Mouse (Mus musculus) hindbrain, embryonic 12.5 days (tissue): ENCODE measurements around the gene Qrich1. TPM values are rescaled to one million over a fixed set of nuclear protein-coding genes. Genes with fewer than 3 reads are reported as not detected.

Source experiments
- ATAC-seq: fragments of 200-750 bp; cut with Nextera tagmentation; 2 replicates; pipeline ENCODE4 v1.8.0; 2017; ENCODE audit warnings: moderate TSS enrichment; ENCODE audit not compliant: low FRiP score
- H3K27ac ChIP-seq: fragments of 300-500 bp; sonication (generic); 2 replicates; pipeline ENCODE4 v1.5.1; 2016; ENCODE audit warnings: mild to moderate bottlenecking
- H3K27me3 ChIP-seq: fragments of 300-500 bp; sonication (generic); 2 replicates; pipeline ENCODE4 v1.6.1; 2016; ENCODE audit warnings: mild to moderate bottlenecking
- H3K36me3 ChIP-seq: fragments of 300-500 bp; sonication (generic); 2 replicates; pipeline ENCODE4 v1.6.1; 2016; ENCODE audit warnings: mild to moderate bottlenecking
- H3K4me1 ChIP-seq: fragments of 300-500 bp; sonication (generic); 2 replicates; pipeline ENCODE4 v1.6.1; 2016
- H3K4me2 ChIP-seq: fragments of 300-500 bp; sonication (generic); replicated peaks from 2 replicates; pipeline ENCODE4 v1.6.1; 2016; ENCODE audit warnings: mild to moderate bottlenecking
- H3K4me3 ChIP-seq: fragments of 300-500 bp; sonication (generic); 2 replicates; pipeline ENCODE4 v1.5.1; 2016; ENCODE audit warnings: mild to moderate bottlenecking
- H3K9ac ChIP-seq: fragments of 300-500 bp; sonication (generic); 2 replicates; pipeline ENCODE4 v1.6.1; 2016; ENCODE audit warnings: mild to moderate bottlenecking, moderate library complexity
- H3K9me3 ChIP-seq: fragments of 300-500 bp; sonication (generic); replicated peaks from 2 replicates; pipeline ENCODE4 v1.6.1; 2016; ENCODE audit warnings: mild to moderate bottlenecking
- WGBS: fragments of 180-500 bp; shearing (Covaris S2); methylation state at CpG from one replicate; pipeline ENCODE4 v1.1.7; 2016; 5-methylcytosine and 5-hydroxymethylcytosine counted together
- polyA plus RNA-seq: library from polyadenylated mRNA; unstranded; fragments of >200 nt; fragmentation: Nextera tagmentation; extraction: Ambion mirVana; gene quantifications from 2 replicates; pipeline ENCODE4 v1.2.1, GENCODE M21; 2016

The Qrich1 gene
- 162 and 171 TPM in 2 replicates for polyA plus RNA-seq

DNA sequence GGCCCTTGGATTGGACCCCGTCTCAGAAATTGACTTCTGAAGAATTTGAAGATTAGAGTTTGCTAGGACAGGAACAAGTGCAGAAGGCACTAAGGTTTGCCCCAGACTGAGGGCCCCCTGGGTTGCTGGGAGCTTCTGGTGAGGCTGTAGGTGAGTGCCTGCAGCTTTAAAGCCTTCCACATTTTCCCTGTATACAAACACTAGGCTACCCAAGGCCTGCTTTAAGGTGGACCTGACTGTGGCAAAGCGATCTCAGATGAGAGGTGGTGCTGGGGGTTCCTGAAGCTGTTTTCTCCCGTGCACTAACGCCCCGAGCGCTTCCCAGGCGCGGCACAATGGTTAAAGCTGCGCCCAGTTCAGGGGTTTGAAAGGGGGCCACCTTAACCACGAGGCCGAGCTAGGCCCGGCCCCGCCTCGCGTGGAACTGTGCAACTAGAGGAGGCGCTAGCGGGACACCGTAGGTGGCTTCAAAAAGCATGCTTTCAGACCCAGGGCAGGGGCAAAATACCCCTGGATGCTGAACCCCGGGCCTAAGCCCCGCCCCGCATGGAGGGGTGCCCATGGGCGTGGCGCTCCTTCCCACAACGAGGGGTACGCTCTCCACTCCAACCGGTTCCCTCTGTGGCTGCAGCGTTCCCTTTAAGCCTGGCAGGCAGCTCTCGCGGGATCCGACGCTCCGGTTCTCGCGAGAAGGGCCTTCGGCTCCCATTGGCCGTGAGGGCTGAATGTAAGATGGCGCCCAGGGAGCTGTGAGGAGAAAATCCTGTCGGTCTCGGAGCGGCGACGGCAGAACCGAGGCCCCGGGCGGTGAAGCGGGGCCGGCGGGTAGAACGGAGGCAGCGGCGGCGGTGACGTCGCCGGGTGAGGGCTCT lies at the start of gene Qrich1:
Gene Qrich1, plus strand, starts transcription at position 427 of the 872 bp plus-strand sequence.
- H3K9me3 ChIP-seq, result no peaks in the 10 kb centered on the region
- H3K36me3 ChIP-seq, result peaks cover 39% of the 10 kb centered on the region
- peak within 1 kb of the TSS; percentile 71 for H3K4me2 ChIP-seq
- under 1% methylated on average over 55 of the region's 55 CpGs for WGBS
- peaks cover 23% of the 10 kb centered on the region for H3K4me1 ChIP-seq
- H3K27ac ChIP-seq, result peak within 1 kb of the TSS; percentile 99
- peak within 1 kb of the TSS; percentile 67 for H3K4me3 ChIP-seq
- peak; percentile 96 for ATAC-seq
- H3K9ac ChIP-seq, result peak within 1 kb of the TSS; percentile 96
- H3K27me3 ChIP-seq, result no peaks in the 10 kb centered on the region

DNA sequence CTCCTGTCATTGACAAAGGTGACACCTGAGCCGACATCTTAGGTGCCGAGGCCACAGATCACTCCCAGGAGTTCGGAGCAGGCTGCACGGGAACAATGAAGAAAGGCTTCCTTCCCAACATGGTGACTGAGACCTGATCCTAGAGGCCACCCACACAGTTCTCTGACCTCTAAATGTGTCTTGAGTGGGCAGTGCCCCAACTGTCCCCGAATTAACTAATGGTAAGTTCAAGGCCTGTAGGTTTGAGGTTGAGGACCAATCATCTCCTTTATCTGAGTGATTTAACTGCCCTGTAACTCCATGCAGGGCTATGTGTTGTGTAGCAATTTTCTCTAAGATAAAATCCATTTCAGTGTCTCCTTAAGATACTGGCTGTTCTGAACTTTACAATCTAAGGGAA lies 47.2 kb upstream of the Qrich1 start:
- H3K4me1 ChIP-seq, result no peaks in the 10 kb centered on the region
- no peaks in the 10 kb centered on the region for H3K9me3 ChIP-seq
- ATAC-seq, result no peak
- H3K27me3 ChIP-seq, result no peaks in the 10 kb centered on the region
- H3K4me2 ChIP-seq, result no peak overlapping the region
- no peak overlapping the region for H3K4me3 ChIP-seq
- no peak overlapping the region for H3K9ac ChIP-seq
- no peak overlapping the region for H3K27ac ChIP-seq
- H3K36me3 ChIP-seq, result peaks cover 19% of the 10 kb centered on the region
- WGBS, result 75% methylated on average over 5 of the region's 5 CpGs

DNA sequence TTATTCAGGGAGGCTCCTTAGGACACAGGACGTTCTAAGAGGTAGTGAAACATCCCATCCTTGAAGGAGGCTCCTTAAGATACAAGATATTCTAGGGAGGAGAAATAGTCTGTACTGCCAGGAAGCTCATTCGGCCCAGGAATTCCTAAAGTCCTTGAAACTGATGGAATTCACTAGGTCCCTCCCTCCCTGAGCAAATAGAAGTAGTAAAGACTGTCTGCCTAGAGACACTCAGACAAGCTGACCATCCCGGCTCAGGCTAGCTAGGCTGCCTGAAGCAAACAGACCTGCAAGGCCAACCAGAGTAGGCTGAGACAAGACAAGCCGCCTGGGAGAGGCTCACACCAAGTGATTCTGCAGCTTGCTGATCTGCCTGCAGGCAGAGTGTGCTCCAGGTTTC lies 46.8 kb upstream of the Qrich1 start:
- 76% methylated on average over 4 of the region's 4 CpGs for WGBS
- Histone ChIP-seq H3K4me2 (no peak overlapping the region), H3K27ac (no peak overlapping the region), H3K4me3 (no peak overlapping the region), H3K9me3 (no peaks in the 10 kb centered on the region), H3K27me3 (no peaks in the 10 kb centered on the region), H3K9ac (no peak overlapping the region), H3K4me1 (no peaks in the 10 kb centered on the region), H3K36me3 (peaks cover 15% of the 10 kb centered on the region)
- no peak for ATAC-seq

DNA sequence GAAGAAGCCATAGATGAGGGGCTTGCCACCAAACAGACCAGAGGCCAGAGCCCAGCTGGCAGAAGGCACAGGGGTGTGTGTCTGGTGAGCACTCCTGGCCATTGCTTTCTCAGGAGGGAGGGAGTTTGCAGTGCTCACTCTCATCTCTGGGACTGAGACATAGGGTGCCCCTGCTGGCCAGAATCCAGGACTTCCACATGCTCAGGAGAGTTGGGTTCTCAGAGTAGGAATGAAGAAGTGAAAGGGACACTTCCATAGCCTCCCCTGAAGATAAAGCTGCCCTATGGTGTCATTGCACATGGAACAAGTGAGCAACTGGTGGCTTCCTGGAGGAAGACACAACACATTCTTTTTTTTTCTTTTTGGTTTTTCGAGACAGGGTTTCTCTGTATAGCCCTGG lies 42.1 kb upstream of the Qrich1 start:
- no peak for ATAC-seq
- Histone ChIP-seq H3K9ac (no peak overlapping the region), H3K36me3 (no peaks in the 10 kb centered on the region), H3K4me3 (no peak overlapping the region), H3K4me1 (peaks cover 11% of the 10 kb centered on the region), H3K9me3 (no peaks in the 10 kb centered on the region), H3K27ac (no peak overlapping the region), H3K4me2 (no peak overlapping the region), H3K27me3 (no peaks in the 10 kb centered on the region)
- WGBS, result 89% methylated on average over 1 of the region's 1 CpGs

DNA sequence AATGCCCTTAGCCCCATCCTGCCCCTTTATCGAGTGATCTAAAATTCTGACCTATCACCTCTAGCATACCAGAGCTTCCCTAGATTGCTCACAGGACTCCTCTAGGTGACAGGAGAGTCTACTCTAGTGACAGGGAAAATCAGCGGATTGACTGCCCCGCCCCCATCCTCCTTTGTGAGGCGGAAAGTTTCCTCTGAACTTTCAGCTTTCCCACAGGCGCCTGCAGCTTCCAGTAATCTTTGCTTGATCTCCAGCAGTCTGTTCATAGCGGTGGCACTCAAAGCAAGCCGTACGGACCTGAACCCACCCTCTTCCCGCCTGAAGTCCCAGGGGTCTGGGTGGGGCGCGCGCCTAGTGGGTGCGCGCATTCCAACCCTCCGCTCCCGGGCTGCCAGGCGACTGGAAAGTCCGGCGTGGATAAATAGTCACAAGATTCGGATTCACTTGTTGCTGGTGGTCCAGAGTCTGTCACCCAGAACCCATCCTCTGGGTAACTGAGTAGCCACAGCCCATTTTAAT lies 37.9 kb upstream of the Qrich1 start:
- Histone ChIP-seq H3K4me3 (peak overlapping the region; percentile 34), H3K9me3 (no peaks in the 10 kb centered on the region), H3K4me1 (peaks cover 22% of the 10 kb centered on the region), H3K4me2 (peak overlapping the region; percentile 60), H3K9ac (0 out of 2 replicates have a peak overlapping the region, but pooled peaks have one; percentile 41), H3K36me3 (0 out of 2 replicates have a peak, but pooled peaks cover 6% of the 10 kb centered on the region), H3K27ac (peak overlapping the region; percentile 70), H3K27me3 (no peaks in the 10 kb centered on the region)
- WGBS, result under 1% methylated on average over 20 of the region's 20 CpGs
- peak; percentile 60 for ATAC-seq

DNA sequence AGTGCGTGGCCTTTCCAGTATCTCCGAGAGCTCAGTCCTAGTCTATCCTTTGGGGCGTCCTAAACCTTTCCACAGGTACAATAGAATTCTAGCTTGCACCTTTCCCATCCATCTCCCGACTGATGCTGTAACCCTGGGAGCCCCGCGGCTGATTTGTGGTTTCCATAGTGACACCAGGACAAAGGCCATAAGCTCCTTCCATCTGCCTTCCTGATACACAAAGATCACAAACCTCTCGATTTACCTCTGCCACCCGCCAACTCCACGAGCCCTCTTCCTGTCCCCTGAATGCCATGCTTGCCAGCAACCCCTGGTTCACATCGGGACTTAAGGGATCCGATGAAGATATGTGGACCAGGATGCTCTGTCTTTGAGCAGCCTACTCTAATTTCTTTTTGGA lies 37.4 kb upstream of the Qrich1 start:
- Histone ChIP-seq H3K9ac (no peak overlapping the region), H3K4me1 (peaks cover 22% of the 10 kb centered on the region), H3K27ac (no peak overlapping the region), H3K36me3 (peaks cover 11% of the 10 kb centered on the region), H3K4me3 (peak overlapping the region; percentile 34), H3K27me3 (no peaks in the 10 kb centered on the region), H3K4me2 (peak overlapping the region; percentile 60), H3K9me3 (no peaks in the 10 kb centered on the region)
- 34% methylated on average over 11 of the region's 11 CpGs for WGBS
- ATAC-seq, result peak; percentile 35

DNA sequence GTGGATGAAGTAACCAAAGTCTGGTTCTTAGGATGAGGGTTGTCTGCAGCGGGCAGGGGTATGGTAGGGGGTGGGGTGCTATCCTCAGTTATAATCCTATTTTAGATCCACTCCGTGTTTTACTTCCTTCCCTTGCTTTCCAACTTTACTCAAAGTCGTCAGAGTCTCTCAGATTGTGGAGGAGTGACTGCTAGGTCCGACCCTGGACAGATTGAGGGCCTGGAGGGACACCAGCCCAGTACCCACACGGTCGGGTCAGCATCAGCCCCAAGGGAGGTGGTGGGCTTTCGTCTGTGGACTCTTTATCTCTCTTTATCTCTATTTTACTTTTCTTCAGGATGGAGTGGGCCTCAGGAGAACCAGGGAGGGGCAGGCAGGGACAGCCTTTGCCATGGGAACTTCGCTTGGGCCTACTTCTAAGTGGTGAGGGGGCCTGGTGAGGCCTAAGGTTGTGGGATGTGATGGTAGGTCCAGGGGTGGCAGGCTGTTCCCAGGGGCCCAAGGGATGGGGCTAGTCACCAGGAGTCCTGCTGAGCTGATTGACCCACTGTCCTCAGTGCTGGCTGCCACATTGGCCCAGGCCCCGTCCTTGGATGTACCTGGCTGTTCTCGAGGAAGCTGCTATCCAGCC lies 36.8 kb upstream of the Qrich1 start, which contains the start of gene Lamb2:
Gene Lamb2, plus strand, starts transcription at position 16 of the 631 bp plus-strand sequence.
- no peaks in the 10 kb centered on the region for H3K9me3 ChIP-seq
- ATAC-seq, result peak; percentile 35; the same call in 1 of the 2 replicates

DNA sequence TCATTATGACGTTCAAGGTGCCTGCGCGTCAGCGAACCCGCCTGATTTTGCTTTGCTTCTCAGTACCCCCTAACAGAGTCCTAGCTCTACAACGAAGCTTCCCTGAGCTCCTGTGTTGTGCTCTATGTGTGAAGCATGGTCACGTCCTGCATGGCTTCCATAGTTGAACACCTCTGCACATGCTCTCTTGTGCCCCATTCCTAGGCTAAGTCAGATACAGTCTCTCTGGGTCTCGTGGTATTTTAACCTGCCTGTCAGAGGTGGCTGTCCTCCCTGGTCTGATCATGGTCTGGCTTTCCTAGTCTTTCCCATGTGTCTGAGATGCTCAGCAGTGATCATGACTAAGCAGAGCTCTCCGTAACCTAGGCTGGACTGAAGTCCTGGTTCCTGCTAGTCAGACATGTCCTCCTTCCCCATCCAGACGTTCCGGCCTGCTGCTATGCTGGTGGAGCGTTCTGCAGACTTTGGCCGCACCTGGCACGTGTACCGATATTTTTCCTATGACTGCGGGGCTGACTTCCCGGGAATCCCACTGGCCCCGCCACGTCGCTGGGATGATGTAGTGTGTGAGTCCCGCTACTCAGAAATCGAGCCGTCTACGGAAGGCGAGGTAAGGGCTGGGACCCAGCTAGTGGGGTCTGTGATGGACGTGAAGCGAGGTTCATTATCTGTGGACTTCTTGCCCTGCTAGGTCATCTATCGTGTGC lies 35.6 kb upstream of the Qrich1 start:
- H3K36me3 ChIP-seq, result peaks cover 24% of the 10 kb centered on the region

More for the DNA sequence above, 36.8 kb upstream of the Qrich1 start, which contains the start of gene Lamb2:
- Histone ChIP-seq H3K27me3 (no peaks in the 10 kb centered on the region), H3K4me2 (peak within 1 kb of the TSS; percentile 60), H3K4me3 (peak within 1 kb of the TSS; percentile 34), H3K4me1 (peaks cover 22% of the 10 kb centered on the region), H3K9ac (peak within 1 kb of the TSS; percentile 69), H3K27ac (peak within 1 kb of the TSS; percentile 70), H3K36me3 (peaks cover 14% of the 10 kb centered on the region)
- WGBS, result 14% methylated on average over 10 of the region's 10 CpGs

DNA sequence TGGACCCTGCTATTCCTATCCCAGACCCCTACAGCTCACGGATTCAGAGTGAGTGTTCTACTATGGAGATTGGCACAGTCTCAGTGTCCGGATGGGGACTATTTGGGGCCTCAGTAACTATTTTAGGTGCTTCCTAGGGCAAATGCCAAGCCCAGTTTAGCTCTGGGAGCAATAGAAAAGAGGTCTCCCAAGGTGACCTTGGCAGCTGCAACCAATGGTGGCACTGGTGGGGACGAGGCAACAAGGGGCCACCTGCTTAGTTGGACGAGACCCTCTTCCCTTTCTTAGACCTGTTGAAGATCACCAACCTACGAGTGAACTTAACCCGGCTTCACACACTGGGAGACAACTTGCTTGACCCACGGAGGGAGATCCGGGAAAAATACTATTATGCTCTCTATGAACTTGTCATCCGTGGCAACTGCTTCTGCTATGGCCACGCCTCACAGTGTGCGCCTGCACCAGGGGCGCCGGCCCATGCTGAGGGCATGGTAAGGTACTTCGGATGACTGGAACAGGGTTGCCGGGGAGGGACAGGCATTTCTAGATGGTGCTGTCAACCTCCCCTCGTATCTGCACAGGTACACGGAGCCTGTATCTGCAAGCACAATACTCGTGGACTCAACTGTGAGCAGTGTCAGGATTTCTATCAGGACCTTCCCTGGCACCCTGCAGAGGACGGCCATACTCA lies 34.9 kb upstream of the Qrich1 start:
- ATAC-seq, result no peak
- Histone ChIP-seq H3K27ac (no peak overlapping the region), H3K27me3 (no peaks in the 10 kb centered on the region), H3K9ac (no peak overlapping the region), H3K9me3 (no peaks in the 10 kb centered on the region), H3K4me3 (no peak overlapping the region), H3K4me1 (peaks cover 22% of the 10 kb centered on the region), H3K36me3 (peaks cover 31% of the 10 kb centered on the region), H3K4me2 (no peak overlapping the region)
- 93% methylated on average over 19 of the region's 19 CpGs for WGBS

More for the DNA sequence above, 35.6 kb upstream of the Qrich1 start:
- Histone ChIP-seq H3K4me3 (no peak overlapping the region), H3K4me1 (peaks cover 22% of the 10 kb centered on the region), H3K9ac (no peak overlapping the region), H3K27ac (no peak overlapping the region), H3K27me3 (no peaks in the 10 kb centered on the region), H3K9me3 (no peaks in the 10 kb centered on the region), H3K4me2 (peak overlapping the region; percentile 60; the same call in 1 of the 2 replicates)
- ATAC-seq, result no peak
- 93% methylated on average over 28 of the region's 28 CpGs for WGBS

DNA sequence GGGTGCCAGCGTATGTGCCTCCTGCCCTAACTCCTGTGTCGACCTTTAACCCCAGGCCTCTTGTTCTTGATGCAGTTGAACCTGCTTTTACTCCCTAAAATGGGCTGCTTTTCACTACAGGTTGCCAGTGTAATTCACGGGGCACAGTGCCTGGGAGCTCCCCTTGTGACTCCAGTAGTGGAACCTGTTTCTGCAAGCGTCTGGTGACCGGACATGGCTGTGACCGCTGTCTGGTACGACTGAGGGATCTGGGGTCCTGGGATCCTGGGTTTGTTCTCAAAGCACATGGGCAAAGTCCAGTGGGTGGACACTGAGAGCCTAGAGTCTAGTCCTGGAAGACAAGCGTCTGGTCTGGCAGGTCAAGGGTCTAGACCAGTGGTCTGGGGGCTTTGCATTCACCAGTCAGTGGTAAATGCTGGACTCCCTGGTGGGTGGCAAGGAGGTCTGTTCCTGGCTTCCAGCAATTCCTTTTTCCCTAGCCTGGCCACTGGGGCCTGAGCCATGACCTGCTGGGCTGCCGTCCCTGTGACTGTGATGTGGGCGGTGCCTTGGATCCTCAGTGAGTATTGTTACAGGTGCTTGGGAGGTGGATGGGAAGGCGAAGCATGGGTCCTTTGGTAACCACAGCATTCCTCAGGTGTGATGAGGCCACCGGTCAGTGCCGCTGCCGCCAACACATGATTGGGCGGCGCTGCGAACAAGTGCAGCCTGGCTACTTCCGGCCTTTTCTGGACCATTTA lies 33.4 kb upstream of the Qrich1 start:
- ATAC-seq, result no peak
- H3K27ac ChIP-seq, result no peak overlapping the region
- H3K9ac ChIP-seq, result no peak overlapping the region
- WGBS, result 92% methylated on average over 18 of the region's 18 CpGs
- H3K4me3 ChIP-seq, result no peak overlapping the region
- no peaks in the 10 kb centered on the region for H3K9me3 ChIP-seq
- peaks cover 44% of the 10 kb centered on the region for H3K36me3 ChIP-seq
- H3K4me2 ChIP-seq, result no peak overlapping the region
- H3K27me3 ChIP-seq, result no peaks in the 10 kb centered on the region
- H3K4me1 ChIP-seq, result peaks cover 22% of the 10 kb centered on the region

DNA sequence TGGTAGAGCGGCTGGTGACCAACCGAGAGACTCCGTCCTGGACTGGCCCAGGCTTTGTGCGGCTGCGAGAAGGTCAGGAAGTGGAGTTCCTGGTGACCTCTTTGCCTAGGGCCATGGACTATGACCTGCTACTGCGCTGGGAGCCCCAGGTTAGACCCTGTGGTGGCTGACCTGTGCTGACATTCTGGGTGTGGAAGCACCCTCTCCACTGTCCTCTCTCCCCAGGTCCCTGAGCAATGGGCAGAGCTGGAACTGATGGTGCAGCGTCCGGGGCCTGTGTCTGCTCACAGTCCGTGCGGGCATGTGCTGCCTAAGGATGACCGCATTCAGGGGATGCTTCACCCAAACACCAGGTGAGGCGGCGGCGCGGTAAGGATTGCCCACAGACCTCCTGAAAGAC lies 32.6 kb upstream of the Qrich1 start:
- Histone ChIP-seq H3K9me3 (no peaks in the 10 kb centered on the region), H3K9ac (no peak overlapping the region), H3K4me3 (no peak overlapping the region), H3K27ac (no peak overlapping the region), H3K27me3 (no peaks in the 10 kb centered on the region), H3K36me3 (peaks cover 52% of the 10 kb centered on the region), H3K4me1 (peaks cover 16% of the 10 kb centered on the region), H3K4me2 (no peak overlapping the region)
- 95% methylated on average over 15 of the region's 15 CpGs for WGBS
- no peak for ATAC-seq
